Mouse (Mus musculus) adrenal gland, postnatal 14 days (tissue): ENCODE measurements around the gene Msantd2. TPM values are rescaled to one million over a fixed set of nuclear protein-coding genes. Genes with fewer than 3 reads are reported as not detected.

ENCODE experiments used
- DNase-seq: peaks from one replicate; pipeline ENCODE4 v3.0.0; 2021; ENCODE audit warnings: mixed read lengths
- total RNA-seq: library from RNA; stranded (reverse); gene quantifications from 2 replicates; pipeline ENCODE4 v1.2.3, GENCODE M21; 2021

Gene Msantd2
- total RNA-seq, 1 experiment from 2014 or later = 21.9 TPM

- no peak for DNase-seq
These were observed 15.2 kb downstream of the Msantd2 start for GRCm38 (mm10) chr9:37504348-37504747.

DNA sequence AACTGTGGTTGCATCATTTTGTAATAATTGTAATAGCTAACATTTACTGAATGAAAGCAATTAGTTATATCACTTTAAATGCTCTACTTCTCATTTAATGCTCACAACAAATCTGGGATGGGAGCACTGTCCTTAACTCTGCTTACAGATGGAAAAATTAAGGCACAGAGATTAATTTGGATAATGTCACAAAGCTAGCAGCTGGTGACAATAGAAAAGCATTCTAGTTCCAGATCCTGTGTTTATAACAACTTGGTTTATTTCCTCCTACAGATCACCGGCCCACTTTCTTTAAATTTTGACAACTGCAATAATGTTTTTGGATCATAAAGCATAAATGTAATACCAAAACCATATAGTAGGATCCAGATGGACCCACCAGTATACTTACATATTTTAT is 16.9 kb downstream of the Msantd2 start:
- DNase-seq = no peak

DNA sequence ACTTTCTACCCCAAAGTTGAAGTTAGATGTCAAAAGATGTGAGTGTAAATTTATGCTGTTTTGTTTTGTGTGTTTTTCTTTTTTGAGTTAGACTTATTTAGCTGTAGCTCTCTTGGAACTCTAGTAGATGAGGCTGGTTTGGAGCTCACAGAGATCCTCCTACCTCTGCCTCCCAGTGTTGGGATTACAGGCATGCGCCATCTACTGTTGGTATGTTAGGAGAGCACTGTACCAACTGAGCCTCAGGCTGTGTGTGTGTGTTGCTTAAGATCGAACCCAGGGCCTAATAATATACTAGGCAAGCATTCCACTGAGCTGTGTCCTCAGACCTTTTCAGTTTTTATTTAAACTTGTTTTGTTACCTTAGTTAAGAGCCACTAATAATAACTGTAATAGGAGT is 23.0 kb downstream of the Msantd2 start:
- DNase-seq = no peak

- no peak for DNase-seq
These were observed 25.3 kb downstream of the Msantd2 start for GRCm38 (mm10) chr9:37514456-37514855.

DNA sequence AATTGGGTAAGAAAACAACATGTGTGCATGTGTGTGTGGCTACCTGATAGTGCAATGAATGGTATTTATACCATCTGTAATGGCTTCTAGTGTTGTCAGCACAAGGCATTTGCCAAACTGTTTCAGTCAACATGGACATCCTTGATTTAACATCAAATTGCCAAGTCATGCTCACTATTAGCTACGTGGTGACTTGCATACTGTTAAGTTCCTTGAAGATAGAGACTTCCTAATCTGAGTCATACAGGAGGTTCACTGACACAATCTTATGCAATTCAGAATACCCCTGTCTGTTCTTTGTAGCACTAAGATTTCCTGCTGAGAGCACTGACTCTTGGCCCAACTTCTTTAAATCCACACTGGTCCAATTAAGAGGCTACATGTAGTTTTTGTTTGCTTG is 28.3 kb downstream of the Msantd2 start:
- DNase-seq = no peak

DNA sequence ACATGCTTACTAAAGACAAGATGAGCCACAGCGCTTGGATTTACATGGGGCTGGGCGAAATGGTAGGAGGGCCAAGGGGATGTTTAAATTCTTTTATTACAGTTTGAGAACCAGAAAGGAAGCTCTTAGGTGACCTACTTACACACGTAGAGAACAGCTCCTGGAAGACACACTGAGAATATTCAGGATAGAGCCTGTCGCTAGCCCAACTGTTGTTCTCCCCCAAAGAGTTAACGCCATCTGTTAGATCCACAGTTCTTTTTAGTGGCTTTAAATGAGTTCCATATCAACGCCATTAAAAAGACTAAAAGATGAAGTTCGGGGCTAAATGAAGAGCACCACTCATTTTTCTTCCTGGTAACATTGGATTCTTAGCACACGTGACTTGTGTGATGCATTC is 29.9 kb downstream of the Msantd2 start:
- no peak for DNase-seq

GRCm38 (mm10) chr9:37519995-37520394 is 30.9 kb downstream of the Msantd2 start:
- no peak for DNase-seq

GRCm38 (mm10) chr9:37525461-37525860 is 36.3 kb downstream of the Msantd2 start:
- DNase-seq = no peak

DNA sequence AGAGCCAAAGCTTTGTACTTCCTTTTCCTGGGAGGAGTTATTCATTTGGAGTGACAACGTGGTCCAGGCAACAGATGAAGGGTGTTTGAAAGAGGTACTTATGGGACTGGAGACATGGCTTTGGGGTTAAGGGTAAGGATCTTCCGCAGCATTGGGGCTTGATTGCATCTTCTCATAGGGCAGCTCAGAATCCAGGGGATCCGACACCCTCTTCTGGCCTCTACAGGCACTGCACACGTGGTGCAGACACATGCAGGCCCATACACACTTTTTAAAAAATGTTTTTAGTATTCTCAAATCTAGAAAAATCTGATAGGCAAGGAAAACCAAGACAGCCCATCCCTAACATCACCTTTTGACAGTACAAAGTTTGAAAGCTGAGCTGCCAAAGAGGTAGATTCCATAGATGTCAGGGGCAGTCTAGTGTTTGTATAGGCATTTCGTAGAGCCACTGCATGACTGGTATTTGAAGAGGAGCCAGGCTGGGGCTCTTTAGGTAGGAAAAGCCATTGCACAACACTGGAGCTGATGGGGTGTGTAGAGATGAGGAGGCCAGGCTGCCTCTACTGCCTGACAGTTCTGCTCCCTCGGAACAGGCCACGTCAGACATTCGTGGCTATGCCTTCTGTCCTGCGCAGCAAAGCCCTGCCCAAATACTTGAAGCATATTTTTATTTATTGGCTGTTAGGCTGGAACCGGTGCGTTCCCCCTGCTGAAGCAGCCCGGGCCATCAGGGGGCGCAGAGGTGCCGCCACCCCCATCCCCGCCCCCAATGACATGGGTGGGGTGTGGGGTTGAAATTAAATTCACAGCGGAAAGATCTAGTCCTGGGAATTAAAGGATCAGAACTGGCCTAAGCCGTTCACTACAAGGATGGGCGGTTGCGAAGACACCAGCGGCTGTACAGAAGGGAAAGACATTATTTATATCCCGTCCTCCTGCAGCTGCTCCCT is 37.6 kb downstream of the Msantd2 start:
- DNase-seq = peak; percentile 47

DNA sequence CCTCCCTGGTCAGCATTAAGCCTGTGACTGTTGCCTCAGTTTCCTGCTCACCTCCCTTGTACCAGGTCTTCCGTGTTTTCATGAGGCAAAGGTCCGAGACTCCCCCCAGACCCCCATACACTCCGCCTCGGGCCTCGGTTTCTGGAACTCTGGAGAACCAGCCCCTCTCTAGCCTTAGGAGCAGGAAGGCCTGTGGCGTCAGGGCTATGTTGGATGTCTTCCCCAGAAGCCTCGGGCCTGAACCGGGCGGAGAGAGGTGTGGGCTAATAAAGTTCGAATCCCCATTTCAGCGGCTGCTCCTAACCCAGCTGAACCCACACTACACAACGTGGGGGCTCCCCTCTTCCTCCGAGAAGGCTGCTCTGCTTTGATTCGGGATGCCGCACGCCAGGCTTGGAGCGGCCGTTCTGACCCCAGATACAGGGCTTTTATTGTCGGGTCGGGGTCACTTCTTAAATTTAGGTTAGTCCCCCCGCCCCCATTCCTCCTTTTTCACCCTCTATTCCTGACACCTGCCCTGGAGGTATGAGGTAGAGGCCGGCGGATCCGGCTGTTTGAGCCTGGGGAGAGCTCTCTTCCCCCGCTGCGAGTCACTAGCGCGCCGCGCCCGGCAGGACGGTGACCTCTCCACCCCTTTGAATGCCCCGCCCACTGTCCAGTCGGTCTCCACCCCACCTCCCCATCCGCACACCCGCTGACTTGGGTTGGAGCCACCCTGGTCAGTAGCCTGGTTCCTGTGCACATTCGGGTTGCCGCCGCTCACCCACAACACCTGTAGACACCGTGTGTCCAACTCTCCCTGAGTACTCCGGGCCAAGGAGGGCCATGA is 38.5 kb downstream of the Msantd2 start, which contains the start of gene Esam:
Gene Esam, plus strand, starts transcription at position 683 of the 829 bp plus-strand sequence.
- peak; percentile 89 for DNase-seq

DNA sequence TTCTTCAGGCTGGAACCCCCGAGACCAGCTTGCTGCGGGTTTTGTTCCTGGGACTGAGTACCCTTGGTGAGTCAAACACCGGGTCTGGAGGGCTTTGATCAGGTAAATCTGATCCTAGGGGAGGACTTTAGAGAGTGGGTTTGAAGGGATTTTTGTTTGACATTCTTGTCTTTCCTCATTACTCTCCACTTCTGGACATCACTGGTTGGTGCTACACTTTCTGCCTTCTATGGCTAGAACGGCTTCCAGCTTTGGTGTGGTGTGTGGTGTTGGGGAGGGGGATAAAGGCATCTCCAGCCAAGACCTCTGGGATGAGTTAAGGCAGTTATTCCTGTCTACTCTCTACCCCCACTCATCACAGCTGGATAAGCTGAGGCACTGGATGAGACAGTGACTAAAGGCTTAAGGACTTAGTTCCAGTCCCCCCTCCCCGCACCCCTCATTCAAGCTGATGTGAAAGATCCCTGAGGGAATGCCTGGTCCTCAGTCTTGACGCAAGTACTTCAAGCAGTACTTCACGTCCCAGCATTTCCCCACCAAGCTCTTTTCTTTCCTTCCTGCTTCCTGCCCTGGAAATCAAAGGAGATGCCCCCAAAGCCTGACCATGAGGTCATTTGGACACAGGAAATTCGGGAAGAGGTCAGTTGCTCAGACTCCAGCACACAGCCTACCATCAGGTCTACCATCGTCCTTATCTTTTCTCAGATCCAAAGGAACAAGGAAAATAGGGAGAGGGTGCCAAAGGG is 39.3 kb downstream of the Msantd2 start:
- DNase-seq = peak; percentile 45

DNA sequence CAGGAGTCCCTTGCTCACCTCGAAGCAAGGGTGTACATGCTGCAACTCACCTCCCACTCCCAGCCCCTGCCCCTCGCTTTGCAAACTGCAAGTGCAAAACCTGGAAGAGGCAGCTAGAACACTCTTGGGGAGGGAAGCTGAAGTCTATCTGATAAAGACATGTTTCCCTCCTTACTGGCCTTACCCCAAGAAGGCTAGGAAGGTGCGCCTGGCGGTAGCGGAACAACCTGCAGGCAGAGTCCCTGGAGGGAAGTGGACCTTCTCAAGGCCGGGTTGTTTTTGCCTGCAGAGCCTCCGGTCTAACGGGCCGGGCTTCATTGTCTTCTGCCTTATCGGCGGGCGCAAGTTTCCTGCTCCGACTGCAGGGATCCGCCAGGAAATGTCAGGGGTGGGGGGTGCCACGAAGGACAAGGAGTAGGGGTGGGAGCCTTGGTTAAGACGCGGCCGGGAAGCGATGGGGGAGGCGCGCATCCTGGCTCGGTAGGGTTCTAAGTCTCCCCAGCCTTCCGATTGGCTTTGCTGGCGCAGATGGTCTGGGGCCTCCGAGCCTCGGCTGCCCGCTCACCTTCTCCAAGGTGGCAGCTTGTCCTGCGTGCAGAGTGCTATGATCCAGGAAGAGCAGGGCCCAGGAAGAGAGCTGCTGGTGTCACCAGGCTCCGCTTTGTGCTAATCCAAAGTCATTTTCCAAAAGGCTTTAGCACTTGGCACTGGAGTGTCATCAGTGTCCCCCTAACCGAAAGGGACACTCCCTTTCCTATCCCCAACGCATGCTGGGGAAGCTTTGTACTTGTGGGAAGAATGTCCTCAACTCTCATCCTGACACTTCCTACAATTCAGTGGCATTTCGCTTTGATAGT is 41.1 kb downstream of the Msantd2 start:
- DNase-seq = peak; percentile 81

- DNase-seq = peak; percentile 82
These were observed 42.0 kb downstream of the Msantd2 start for GRCm38 (mm10) chr9:37530888-37531705.

DNA sequence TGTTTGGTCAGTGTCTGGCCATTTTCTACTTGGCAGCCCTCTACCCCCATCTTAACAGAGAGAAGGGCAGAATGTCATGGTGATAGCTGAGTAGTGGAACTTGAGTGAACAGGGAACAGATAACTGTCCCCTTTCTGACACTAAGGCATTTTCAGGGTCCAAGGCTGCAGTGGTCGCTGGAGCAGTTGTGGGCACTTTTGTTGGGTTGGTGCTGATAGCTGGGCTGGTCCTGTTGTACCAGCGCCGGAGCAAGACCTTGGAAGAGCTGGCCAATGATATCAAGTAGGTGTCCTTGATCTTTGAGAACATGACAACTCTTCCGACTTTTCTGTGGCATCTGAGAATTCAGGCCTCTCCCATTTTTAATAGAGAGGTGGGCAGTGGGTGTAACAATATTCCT is 47.7 kb downstream of the Msantd2 start:
- peak; percentile 32 for DNase-seq

GRCm38 (mm10) chr9:37537658-37538250 is 48.6 kb downstream of the Msantd2 start:
- DNase-seq = no peak

- no peak for DNase-seq
These were observed 50.3 kb downstream of the Msantd2 start, which contains the start of gene Vsig2 for GRCm38 (mm10) chr9:37539170-37540025. Gene Vsig2 (plus strand): TSS chr9:37539255.

DNA sequence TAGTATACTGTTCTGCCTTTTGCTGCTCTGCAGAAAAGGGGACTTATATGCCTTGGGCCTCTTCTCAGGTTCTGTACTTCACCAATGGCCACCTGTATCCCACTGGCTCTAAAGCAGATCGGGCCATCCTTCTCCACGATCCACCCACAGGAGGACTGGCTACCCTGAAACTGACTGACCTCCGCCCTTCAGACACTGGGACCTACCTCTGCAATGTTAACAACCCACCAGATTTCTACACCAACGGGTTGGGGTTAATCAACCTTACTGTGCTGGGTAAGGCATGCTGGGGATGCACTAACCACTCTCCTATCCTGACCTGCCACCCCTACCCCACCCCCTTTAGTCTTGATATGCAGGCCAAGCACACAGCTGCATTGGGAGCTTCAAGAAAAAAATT is 51.1 kb downstream of the Msantd2 start:
- DNase-seq = no peak

GRCm38 (mm10) chr9:37540701-37541575 is 51.8 kb downstream of the Msantd2 start:
- DNase-seq = no peak
